Mouse (Mus musculus): ENCODE results near the gene Hcn3. TPM values are rescaled to one million over a fixed set of nuclear protein-coding genes. Genes with fewer than 3 reads are reported as not detected.
"Not testable (repeated sequence)": the region's sequence is repeated elsewhere in the genome, so short reads cannot be mapped to it uniquely, and the experiment has no call there.

Hcn3 gene
- polyA plus RNA-seq, 1 experiment from 2014 or later: 19.5 TPM

DNA sequence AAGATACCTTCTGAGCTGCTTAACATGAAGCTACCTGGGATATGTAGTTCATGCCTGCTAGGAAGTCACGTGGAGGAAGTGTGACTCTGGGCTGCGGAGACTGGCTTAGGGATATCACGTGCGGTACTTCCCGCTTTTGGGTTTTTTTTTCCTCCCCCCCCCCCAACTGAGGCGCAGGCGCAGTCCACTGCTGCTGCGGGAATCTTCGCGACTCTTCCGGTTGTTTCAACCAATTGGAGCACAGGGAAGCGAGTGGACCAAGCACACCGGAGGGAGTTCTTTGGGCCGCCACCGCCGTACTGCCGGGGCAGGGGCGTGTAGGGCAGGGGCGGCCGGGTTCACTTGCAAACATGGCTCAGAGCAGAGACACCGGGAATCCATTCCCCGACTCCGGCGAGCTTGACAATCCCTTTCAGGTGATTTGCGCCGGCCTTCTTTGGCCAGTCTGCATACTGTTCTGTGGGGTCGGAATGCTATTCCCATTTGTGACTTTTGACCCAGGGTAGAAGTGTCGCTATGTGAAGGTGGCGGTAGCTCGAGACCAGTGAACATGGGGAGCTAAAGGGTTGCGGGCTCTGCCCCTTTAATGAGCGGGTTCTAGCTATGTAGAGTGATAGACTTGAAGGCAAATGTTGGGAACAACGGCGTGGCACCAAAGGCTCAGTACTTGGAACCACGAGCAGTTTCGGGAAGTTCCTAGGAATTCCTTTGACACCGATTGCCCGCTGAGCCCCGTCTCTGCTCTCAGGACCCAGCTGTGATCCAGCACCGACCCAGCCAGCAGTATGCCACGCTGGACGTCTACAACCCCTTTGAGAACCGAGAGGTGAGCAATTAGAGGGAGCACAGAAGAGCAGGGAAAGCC is 17.5 kb upstream of the Hcn3 start, which contains the start of gene Scamp3:
TSS of gene Scamp3 (plus strand) at position 232 of the 865 bp plus-strand sequence.
- Histone ChIP-seq H3K4me3 (peak within 1 kb of the TSS; percentile 61), H3K27me3 (replicated peaks) (no peaks in the 10 kb centered on the region), H3K27ac (no peak within 1 kb of the TSS), H3K4me2 (replicated peaks) (peak within 1 kb of the TSS; percentile 90), H3K36me3 (peaks cover 78% of the 10 kb centered on the region), H3K4me1 (peaks cover 14% of the 10 kb centered on the region), H3K9ac (peak within 1 kb of the TSS; percentile 79), H3K9me3 (no peaks in the 10 kb centered on the region)
- peak; percentile 95 for ATAC-seq (ENCODE audit: low FRiP score, low read depth)
- under 1% methylated on average over 43 of the region's 43 CpGs for WGBS

DNA sequence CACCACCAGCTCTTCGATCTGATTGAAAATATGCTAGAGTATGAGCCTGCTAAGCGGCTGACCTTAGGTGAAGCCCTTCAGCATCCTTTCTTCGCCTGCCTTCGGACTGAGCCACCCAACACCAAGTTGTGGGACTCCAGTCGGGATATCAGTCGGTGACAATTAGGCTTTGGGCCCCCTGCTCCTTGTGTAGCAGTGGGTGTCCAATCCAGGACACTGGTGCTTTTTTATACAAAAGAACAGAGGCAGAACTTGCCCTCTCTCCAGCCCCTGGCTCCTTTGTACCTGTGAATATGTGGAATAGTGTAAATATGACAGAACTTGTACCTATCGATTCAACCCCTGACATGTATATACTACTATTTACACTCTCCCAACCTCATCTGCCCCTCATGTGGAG is 16.4 kb upstream of the Hcn3 start:
- Histone ChIP-seq H3K27me3 (replicated peaks) (no peaks in the 10 kb centered on the region), H3K4me2 (replicated peaks) (no peak overlapping the region), H3K36me3 (peaks cover 77% of the 10 kb centered on the region), H3K9me3 (no peaks in the 10 kb centered on the region), H3K9ac (no peak overlapping the region), H3K4me1 (peaks cover 14% of the 10 kb centered on the region), H3K27ac (no peak overlapping the region), H3K4me3 (no peak overlapping the region)
- WGBS: 82% methylated on average over 7 of the region's 7 CpGs
- ATAC-seq (ENCODE audit: low FRiP score, low read depth): no peak

DNA sequence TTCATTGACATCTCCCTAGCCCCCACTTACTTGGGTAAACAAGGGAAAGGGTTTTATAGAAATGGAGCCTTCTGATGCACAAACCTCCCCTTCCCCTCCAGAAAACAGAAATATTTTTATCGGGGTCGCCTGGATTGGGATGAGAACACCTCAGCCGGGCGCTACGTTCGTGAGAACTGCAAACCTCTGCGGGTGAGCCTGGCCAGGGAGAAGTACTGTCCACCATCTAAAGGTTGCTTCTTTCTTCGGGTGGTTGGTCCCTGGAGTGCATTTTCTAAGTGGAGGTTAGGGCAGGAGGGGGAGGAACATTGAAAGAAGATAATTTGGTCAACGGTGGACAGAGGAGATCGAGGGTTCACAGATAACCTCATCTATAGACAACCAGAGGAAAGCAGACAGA is 15.5 kb upstream of the Hcn3 start:
- WGBS: 95% methylated on average over 10 of the region's 10 CpGs
- no peak for ATAC-seq (ENCODE audit: low FRiP score, low read depth)
- Histone ChIP-seq H3K4me2 (replicated peaks) (no peak overlapping the region), H3K36me3 (peaks cover 76% of the 10 kb centered on the region), H3K9me3 (no peaks in the 10 kb centered on the region), H3K27ac (no peak overlapping the region), H3K4me3 (no peak overlapping the region), H3K9ac (no peak overlapping the region), H3K27me3 (replicated peaks) (no peaks in the 10 kb centered on the region), H3K4me1 (peaks cover 14% of the 10 kb centered on the region)

DNA sequence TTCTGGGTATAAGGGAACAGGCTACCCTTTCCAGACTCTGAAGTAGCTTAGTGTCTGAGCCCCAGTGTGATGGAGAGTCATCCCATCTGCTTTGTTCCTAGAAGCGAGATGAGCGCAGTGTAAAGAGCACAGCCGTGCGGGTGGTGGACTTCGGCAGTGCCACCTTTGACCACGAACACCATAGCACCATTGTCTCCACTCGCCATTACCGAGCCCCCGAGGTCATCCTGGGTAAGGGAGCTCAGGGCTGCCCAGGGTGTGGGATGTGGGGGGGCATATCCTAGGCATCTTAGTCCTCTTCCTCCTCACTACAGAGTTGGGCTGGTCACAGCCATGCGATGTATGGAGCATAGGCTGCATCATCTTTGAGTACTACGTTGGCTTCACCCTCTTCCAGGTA is 14.8 kb upstream of the Hcn3 start:
- no peak for ATAC-seq (ENCODE audit: low FRiP score, low read depth)
- H3K9ac ChIP-seq: no peak overlapping the region
- 94% methylated on average over 11 of the region's 11 CpGs for WGBS
- H3K36me3 ChIP-seq: peaks cover 76% of the 10 kb centered on the region
- H3K9me3 ChIP-seq: no peaks in the 10 kb centered on the region
- no peak overlapping the region for H3K27ac ChIP-seq
- H3K4me2 ChIP-seq (replicated peaks): no peak overlapping the region
- no peaks in the 10 kb centered on the region for H3K27me3 ChIP-seq (replicated peaks)
- no peak overlapping the region for H3K4me3 ChIP-seq
- H3K4me1 ChIP-seq: peaks cover 14% of the 10 kb centered on the region

DNA sequence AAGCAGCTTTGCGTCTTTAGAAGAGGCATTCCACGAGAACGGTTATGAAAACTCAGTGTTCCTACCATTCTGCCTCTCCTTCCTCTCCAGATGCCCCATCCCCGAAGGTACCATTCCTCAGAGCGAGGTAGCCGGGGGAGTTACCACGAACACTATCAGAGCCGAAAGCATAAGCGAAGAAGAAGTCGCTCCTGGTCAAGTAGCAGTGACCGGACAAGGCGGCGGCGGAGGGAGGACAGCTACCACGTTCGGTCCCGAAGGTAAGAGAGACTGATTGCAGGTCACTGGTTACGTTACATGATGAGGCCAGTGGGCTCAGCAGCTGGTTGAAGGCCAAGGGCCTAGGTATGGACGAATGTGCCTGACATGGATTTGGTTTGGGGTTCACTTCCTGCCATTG is 6.9 kb upstream of the Hcn3 start:
- 94% methylated on average over 19 of the region's 19 CpGs for WGBS
- Histone ChIP-seq H3K4me3 (no peak overlapping the region), H3K27me3 (replicated peaks) (no peaks in the 10 kb centered on the region), H3K36me3 (peaks cover 48% of the 10 kb centered on the region), H3K4me2 (replicated peaks) (0 out of 2 replicates have a peak overlapping the region, but pooled peaks have one; percentile 12), H3K27ac (no peak overlapping the region), H3K4me1 (peaks cover 21% of the 10 kb centered on the region), H3K9me3 (no peaks in the 10 kb centered on the region), H3K9ac (no peak overlapping the region)
- no peak for ATAC-seq (ENCODE audit: low FRiP score, low read depth)

DNA sequence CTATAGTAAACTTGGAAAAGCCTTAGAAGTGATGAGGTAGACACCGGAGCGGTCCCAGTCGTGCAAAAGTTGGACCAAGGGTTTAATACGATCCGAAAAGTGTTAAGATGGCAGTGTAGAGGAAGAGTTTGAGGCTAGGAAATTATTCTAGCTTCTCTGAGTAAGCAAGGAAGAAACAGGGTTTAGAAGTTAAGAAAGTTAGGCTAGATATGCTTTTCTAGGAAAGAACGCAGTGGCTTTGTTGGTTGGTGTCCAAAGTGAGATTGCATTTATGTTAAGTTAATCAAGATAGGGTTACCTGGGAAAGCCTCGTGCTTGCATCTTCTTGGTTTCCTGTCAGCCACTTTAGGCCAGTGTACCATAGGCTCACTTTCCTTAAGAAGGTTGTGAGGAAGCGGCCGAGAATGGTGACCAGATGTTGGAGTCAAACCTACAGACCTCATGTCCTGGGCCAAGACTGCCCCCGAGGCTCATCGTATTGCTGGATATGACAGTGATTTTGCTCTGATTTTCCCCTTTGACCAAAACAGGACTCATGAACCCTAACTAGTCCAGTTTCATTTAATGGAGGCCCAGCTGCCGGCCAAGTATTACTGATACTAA is 5.4 kb upstream of the Hcn3 start:
- Histone ChIP-seq H3K9ac (peak overlapping the region; percentile 94), H3K4me2 (replicated peaks) (peak overlapping the region; percentile 60), H3K4me1 (peaks cover 21% of the 10 kb centered on the region), H3K9me3 (no peaks in the 10 kb centered on the region), H3K36me3 (peaks cover 34% of the 10 kb centered on the region), H3K27ac (peak overlapping the region; percentile 83; the same call in 1 of the 2 replicates), H3K4me3 (peak overlapping the region; percentile 84), H3K27me3 (replicated peaks) (no peaks in the 10 kb centered on the region)
- no peak for ATAC-seq (ENCODE audit: low FRiP score, low read depth)
- WGBS: 25% methylated on average over 12 of the region's 12 CpGs

DNA sequence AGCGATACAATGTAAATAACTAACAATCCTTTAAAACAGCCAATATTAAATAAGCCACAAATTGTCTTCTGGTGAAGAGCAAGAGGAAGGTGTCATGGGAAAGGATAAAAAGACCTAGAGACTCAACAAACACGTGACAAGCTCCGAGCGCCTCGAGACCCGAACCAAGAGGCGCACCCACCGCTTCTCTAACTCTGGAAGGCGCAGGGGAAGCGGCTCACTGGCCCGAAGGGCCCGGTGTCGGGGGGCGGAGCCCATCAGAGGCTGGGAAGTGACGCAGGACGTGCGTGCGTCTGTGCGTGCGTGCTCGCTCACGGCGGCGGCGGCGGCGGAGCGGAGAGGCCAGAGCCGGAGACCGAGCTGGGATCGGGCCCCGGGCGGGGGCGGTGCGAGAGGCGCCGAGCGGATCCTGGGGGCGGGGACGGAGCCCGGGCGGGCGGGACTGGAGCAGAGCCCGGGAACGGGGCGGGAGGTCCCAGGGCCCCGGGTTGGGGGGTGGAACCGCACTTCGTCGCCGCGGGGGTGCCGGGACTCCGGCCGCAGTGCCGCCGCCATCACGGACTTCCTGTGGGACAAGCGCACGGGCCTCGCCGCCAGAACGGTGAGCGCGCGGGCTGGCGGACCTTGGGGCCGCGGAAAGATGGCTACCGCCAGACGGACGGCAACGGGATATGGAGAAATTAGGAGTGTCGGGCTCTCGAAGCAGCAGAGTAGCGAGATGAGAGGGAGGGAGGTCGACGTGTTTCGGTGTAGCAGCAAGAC is 4.7 kb upstream of the Hcn3 start, which contains the start of gene Clk2:
TSS of gene Clk2 (plus strand) at position 290 of the 762 bp plus-strand sequence.
- under 1% methylated on average over 79 of the region's 79 CpGs for WGBS
- Histone ChIP-seq H3K4me3 (peak within 1 kb of the TSS; percentile 84), H3K9ac (peak within 1 kb of the TSS; percentile 94), H3K9me3 (no peaks in the 10 kb centered on the region), H3K4me1 (peaks cover 21% of the 10 kb centered on the region), H3K27ac (peak within 1 kb of the TSS; percentile 83), H3K4me2 (replicated peaks) (peak within 1 kb of the TSS; percentile 60), H3K36me3 (peaks cover 28% of the 10 kb centered on the region), H3K27me3 (replicated peaks) (no peaks in the 10 kb centered on the region)
- peak; percentile 94 for ATAC-seq (ENCODE audit: low FRiP score, low read depth)

DNA sequence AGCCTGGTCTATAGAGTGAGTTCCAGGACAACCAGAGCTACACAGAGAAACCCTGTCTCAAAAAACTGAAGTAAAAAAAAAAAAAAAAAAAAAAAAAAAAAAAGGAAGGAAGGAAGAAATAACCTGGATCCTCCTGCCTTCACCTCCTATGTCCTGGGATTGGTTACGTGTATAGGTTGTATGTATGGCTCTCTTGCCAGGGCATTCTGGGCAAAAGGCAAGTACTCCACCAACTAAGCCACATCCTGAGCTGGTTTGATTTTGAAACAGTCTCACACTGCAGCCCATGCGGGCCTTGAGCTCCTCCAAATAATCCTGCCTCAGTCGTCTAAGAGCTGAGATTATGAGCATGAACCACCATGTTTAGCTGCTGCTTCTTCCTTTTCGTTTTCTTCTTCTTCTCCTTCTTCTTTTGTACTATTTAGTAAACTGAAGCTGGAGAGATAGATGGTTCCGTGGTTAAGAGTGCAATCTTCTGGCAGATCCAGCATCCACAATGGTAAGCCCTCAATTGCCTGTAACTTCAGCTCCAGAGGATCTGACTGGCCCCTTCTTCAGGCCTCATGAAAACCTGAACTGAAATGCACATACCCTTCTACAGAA is 3.7 kb upstream of the Hcn3 start:
- Histone ChIP-seq H3K27ac (no peak overlapping the region), H3K4me2 (replicated peaks) (peak overlapping the region; percentile 60), H3K9me3 (no peaks in the 10 kb centered on the region), H3K27me3 (replicated peaks) (no peaks in the 10 kb centered on the region), H3K4me1 (peaks cover 29% of the 10 kb centered on the region), H3K9ac (peak overlapping the region; percentile 94; the same call in 1 of the 2 replicates), H3K4me3 (peak overlapping the region; percentile 84; the same call in 1 of the 2 replicates), H3K36me3 (peaks cover 18% of the 10 kb centered on the region)
- ATAC-seq (ENCODE audit: low FRiP score, low read depth): no peak
- 79% methylated on average over 5 of the region's 5 CpGs for WGBS

DNA sequence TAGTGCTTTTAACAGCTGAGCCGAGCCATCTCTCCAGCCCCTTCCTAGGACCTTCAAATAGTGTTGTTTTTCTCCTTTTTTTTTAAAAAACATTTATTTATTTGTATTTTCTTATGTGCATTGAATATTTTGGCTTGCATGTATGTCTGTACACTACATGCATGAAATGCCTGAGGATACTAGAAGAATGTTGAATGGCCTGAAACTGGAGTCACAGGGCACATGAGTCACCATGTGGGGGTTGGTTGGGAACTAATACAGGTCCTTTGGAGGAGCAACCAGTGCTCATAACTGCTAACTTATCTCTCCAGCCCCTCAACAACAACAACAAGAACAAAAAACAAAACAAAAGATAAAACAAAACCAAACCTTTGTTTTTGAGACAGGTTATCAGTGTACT is 3.1 kb upstream of the Hcn3 start:
- ATAC-seq (ENCODE audit: low FRiP score, low read depth): no peak
- 73% methylated on average over 1 of the region's 1 CpGs for WGBS
- Histone ChIP-seq H3K4me2 (replicated peaks) (no peak overlapping the region), H3K9me3 (no peaks in the 10 kb centered on the region), H3K27me3 (replicated peaks) (no peaks in the 10 kb centered on the region), H3K27ac (no peak overlapping the region), H3K9ac (no peak overlapping the region), H3K4me3 (no peak overlapping the region), H3K36me3 (peaks cover 12% of the 10 kb centered on the region), H3K4me1 (peaks cover 35% of the 10 kb centered on the region)

DNA sequence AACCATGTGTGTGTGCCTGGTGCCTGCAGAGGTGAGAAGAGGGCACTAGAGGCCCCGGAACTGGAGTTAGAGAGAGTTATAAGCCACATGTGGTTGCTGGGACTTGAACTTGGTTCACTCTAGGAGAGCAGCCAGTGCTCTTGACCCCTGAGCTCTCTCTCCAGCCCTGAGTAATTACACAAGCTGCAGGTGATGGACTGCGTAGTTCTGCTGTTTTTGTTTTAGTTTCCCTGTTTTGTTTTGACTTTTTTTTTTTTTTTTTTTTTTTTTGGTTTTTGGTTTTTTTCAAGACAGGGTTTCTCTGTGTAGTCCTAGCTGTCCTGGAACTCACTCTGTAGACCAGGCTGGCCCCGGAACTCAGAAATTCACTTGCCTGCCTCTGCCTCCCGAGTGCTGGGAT is 1.8 kb upstream of the Hcn3 start:
- H3K27ac ChIP-seq: no peak overlapping the region
- H3K27me3 ChIP-seq (replicated peaks): no peaks in the 10 kb centered on the region
- 80% methylated on average over 4 of the region's 4 CpGs for WGBS
- peaks cover under 1% of the 10 kb centered on the region for H3K36me3 ChIP-seq
- no peak overlapping the region for H3K4me2 ChIP-seq (replicated peaks)
- peaks cover 34% of the 10 kb centered on the region for H3K4me1 ChIP-seq
- no peak overlapping the region for H3K4me3 ChIP-seq
- no peak for ATAC-seq (ENCODE audit: low FRiP score, low read depth)
- H3K9me3 ChIP-seq: no peaks in the 10 kb centered on the region
- H3K9ac ChIP-seq: no peak overlapping the region

DNA sequence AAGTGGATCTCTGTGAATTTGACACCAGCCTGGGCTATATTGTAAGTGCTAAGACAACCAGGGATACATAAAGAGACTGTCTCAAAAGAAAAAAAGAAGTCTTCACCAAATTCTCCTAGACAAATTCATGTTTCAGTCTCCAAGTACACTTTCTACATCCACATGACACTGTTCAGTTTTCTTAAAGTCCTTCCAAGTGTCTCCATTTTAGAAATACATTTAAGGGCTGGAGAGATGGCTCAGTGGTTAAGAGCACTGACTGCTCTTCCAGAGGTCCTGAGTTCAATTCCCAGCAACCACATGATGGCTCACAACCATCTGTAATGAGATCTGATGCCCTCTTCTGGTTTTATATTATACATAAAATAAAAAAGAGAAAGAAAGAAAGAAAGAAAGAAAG is 1.2 kb upstream of the Hcn3 start:
- peaks cover 32% of the 10 kb centered on the region for H3K4me1 ChIP-seq
- ATAC-seq (ENCODE audit: low FRiP score, low read depth); H3K4me2 ChIP-seq (replicated peaks); H3K27me3 ChIP-seq (replicated peaks); H3K27ac ChIP-seq; H3K36me3 ChIP-seq; H3K9me3 ChIP-seq; H3K4me3 ChIP-seq; H3K9ac ChIP-seq: not testable (repeated sequence)
